Mouse (Mus musculus) thymus, postnatal 10 days (tissue): Measurements from ENCODE around the gene Dusp11.
A peak's percentile ranks its signal among the peaks of the same experiment; 100 is the strongest.
"Not testable (repeated sequence)": the region's sequence is repeated elsewhere in the genome, so short reads cannot be mapped to it uniquely, and the experiment has no call there.

Source experiments
- DNase-seq, 2 experiments: peaks; one replicate each; pipeline ENCODE4 v3.0.0; 2021; ENCODE audit warnings: low spot score in 2 of 2

Dusp11 gene

DNA sequence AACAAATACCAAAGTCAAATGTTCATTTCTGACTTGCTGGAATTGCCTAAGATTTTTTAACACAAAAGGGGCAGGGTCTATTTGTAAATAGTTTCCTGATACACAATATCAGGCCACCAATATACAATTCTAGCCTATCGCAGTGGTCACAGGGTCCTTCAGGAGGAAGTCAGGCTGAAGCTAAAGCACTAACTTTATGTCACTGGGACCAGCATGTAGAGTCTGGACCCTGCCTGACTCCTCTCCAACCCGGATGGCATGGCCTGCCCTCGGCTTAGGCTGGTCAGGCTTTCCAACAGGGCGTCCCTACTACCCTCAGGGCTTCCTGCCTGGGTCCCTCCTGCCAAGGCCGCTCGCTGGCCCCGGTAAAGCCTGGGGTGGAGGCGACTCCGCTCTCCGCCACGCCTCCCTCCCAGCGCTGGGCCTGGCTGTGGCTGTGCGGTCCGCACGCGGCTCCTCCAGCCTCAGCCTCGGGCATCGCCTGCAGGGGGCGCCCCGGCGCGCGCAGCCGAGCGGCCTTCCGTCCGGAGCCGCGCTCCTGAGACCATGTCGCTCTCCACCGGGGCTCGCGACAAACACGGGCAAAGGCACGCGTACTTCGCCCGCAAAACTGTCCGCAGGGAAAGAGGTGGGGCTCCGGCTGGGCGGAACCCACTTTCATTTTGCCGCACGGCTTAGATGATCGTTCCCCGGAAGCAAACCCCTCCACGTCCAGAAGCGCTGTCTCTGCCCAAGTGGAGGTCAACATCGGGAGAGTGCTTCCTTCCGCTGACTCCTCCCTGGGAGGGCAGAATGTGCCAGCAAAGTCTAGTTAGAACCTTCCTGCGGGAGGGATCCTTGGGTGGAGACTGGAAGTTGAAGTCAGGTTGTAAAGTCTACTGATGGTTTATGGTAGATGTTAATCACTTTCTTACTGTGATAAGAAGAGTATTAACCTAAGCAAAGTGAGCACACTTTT, 24.7 kb downstream of the Dusp11 start:
- DNase-seq: peak; percentile 62 to 72

- DNase-seq: no peak
These were observed 25.8 kb downstream of the Dusp11 start for GRCm38 (mm10) chr6:85935646-85936045.

- DNase-seq: no peak
These were observed 27.4 kb downstream of the Dusp11 start for GRCm38 (mm10) chr6:85934047-85934446.

DNA sequence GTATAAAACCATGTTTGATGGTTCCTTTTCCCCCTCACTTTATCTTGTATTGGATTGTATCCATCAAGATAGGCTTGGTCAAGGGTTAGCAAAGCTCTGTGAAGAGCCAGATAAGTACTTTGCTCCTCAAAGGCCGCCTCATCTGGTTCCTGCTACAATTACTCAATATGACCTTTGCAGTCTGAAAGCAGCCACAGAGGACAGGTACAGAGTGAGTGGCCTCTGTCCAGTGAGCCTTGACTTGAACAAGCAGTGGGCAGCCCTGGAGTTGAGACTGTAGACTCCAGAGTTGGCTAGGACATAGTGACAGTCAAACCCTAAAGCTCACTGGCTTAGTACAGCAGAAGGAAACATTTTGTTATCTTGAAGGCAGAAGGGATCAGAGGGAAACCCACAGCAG, 32.2 kb downstream of the Dusp11 start:
- no peak for DNase-seq

DNA sequence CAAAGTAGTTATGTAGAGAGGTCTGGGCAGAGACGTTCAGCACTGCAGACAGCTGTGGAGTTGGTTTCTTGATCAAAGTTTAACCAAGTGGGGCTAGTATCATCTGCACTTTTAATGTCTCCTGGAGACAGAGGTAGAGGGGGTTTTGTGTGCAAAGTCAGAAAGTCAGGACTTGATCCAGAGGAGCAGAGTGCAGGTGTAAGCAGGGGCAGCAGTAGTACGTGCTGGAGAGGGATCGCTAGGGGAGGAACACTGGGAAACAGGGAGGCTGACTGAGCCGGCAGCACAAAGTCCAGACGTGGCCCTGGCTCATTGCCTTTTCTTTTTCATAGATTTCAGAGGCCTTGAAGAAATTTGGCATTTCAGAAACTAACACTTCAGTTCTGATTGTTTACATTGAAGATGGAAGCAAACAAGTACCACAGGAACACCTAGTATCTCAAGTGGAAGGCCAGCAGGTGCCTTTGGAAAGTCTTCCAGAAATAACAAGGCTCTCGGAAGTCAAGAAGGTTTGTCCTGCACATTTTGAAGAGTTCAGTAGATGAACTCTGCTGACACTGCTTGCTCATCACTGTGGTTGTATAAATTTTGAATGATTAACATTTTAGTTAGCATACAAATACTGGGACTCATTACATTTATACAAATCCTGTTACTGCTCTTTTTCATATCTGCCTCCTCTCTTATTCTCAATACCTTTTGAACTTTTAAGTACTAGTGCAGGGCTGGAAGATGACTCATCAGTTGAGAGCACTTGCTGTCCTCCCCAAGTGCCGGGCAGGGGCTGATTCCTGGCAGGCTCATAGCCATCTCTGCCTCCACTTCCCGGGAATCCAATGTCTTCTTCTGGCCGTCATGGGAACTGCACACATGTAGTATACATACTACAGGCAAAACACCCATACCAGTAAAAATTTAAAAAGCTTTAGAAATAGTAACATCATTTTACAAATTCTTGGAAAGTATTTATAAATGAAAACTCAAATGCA, 33.7 kb downstream of the Dusp11 start:
- no peak for DNase-seq

- DNase-seq: no peak
These were observed 34.8 kb downstream of the Dusp11 start for GRCm38 (mm10) chr6:85926709-85927108.

GRCm38 (mm10) chr6:85923643-85924042, 37.8 kb downstream of the Dusp11 start:
- DNase-seq: no peak

- DNase-seq: no peak
These were observed 42.1 kb downstream of the Dusp11 start for GRCm38 (mm10) chr6:85919401-85919800.

- not testable (repeated sequence) for DNase-seq
These were observed 43.1 kb downstream of the Dusp11 start for GRCm38 (mm10) chr6:85918341-85918740.

DNA sequence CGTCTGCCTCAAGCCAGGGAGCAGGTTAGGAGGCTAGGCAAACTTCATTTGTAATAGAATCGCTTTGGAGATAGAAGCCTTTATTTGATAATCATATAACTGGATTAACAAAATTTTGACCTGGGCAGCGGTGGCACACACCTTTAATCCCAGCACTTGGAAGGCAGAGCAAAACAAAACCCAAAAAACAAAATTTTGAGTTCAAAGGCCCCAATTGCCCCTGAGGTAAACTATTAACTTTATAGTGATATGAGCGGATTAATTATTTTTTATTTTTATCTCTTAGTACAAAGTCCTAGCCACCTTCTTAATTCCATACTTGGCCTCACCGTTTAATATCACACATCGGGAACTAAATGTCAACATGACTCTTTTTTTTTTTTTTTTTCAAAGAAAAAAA, 44.9 kb downstream of the Dusp11 start:
- no peak for DNase-seq

DNA sequence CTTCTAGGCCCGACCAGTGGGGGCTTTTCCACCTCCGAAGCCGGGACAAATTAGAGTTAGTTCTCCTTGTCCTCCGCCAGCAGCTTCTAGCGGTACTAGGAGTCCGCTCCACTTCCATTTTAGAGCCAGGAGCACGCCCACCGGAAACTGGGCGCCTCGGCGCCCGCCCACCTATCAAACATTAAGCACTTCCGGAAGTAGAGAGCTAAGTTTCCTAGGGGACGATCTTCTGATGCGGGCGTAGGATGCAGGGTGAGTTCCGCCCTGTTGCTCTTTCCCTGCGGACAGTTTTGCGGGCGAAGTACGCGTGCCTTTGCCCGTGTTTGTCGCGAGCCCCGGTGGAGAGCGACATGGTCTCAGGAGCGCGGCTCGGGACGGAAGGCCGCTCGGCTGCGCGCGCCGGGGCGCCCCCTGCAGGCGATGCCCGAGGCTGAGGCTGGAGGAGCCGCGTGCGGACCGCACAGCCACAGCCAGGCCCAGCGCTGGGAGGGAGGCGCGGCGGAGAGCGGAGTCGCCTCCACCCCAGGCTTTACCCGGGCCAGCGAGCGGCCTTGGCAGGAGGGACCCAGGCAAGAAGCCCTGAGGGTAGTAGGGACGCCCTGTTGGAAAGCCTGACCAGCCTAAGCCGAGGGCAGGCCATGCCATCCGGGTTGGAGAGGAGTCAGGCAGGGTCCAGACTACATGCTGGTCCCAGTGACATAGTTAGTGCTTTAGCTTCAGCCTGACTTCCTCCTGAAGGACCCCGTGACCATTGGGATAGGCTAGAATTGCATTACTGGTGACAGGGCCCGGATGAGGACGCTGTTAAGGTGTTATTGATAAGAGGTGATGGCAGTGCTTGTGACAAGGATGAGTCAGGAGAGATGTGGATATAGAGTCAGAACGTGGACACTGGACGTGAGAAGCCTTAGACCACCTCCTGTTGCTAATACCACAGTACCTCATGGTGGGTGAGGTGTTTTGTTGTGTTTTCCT, 45.6 kb downstream of the Dusp11 start, which contains the start of gene Nat8f1:
Gene Nat8f1 (minus strand): TSS at position 149 of the 975 bp plus-strand sequence.
- DNase-seq: peak; percentile 73 to 78

DNA sequence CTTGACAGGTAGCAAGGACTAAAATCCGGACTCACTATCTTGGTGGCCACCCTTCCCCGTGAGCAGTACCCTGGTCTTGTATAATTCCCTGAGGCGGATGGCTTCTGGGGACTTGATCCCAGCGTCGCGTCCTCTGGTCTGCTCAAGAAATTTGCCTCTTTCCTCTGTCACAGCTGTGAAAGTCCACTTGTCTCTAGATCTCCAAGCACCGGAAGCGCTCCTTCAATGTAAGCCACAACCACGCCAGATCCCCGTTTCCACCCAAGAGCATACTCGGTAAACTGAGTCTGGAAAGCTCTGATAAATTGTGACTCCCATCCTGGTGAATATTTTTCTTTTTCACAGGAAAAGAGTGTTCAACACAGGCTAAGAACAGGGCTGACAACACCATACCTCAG, 46.3 kb downstream of the Dusp11 start:
- peak in 1 of 2 experiments; percentile 14 for DNase-seq

DNA sequence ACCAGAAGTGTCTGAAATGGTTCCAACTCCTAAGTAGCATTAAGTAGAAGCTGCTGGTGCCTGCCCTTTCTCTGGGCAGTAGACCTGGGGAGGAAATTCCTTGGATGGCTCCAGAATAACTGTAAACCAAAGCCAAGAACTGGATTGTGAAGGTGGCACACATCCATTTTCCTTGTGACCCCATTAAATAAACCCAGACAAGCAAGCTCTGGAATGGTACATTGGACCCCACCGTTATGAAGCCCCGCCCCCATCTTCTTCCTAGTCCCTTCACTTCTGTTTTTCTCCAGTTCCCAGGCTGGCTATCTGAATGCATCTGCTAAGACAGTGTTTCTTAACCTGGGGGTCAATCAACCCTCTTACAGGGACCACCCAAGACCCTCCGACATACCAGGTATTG, 49.9 kb downstream of the Dusp11 start, which contains the start of gene Tprkb:
Gene Tprkb (plus strand): TSS at position 279 of the 400 bp plus-strand sequence.
- DNase-seq: no peak

DNA sequence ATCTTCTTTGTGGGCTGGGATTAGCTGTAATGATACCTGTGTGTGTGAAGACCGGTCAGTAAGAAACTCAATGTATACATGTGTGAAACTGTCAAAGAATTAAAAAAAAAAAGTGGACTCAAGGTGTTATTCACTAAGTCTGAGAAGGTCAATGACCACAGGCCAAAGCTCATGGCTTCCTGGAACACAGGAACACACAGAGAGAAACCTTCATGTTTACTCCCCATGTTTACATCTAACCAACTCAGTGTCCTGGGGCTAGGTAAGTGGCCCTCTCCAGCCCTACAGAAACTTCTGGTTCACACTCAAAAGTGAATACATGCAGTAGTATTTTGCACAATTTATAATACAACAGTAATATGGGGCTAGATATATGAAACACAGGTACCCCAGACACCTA, 51.8 kb downstream of the Dusp11 start:
- DNase-seq: no peak

- no peak for DNase-seq
These were observed 53.1 kb downstream of the Dusp11 start for GRCm38 (mm10) chr6:85908341-85908740.

DNA sequence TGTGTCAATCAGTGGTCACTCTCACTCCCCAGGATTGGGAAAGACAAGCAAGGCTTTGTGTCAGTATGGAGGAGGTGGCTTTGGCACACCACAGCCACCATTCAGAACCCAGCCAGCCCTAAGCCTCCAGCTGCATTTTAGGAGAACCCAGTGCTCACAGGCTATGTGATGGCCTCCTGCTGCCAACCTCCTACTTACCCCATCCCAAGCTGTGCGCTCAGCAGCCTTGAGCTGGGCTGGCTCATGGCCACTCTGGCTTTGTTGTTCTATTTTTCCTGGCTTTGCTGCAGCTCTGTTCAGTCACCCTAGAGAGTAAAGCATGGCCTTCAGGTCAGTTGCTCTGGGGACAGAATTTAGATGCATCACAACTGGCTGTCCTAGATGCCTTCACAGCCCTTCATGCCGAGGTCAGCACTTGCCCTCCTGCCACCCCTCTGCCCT, 54.5 kb downstream of the Dusp11 start:
- DNase-seq: not testable (repeated sequence)

- peak; percentile 80 to 87 for DNase-seq
These were observed 56.8 kb downstream of the Dusp11 start, which contains the start of gene Nat8f4 for GRCm38 (mm10) chr6:85904642-85905061. Nat8f4 (minus strand) TSS chr6:85904884.

- no peak for DNase-seq
These were observed 59.2 kb downstream of the Dusp11 start for GRCm38 (mm10) chr6:85902303-85902702.

DNA sequence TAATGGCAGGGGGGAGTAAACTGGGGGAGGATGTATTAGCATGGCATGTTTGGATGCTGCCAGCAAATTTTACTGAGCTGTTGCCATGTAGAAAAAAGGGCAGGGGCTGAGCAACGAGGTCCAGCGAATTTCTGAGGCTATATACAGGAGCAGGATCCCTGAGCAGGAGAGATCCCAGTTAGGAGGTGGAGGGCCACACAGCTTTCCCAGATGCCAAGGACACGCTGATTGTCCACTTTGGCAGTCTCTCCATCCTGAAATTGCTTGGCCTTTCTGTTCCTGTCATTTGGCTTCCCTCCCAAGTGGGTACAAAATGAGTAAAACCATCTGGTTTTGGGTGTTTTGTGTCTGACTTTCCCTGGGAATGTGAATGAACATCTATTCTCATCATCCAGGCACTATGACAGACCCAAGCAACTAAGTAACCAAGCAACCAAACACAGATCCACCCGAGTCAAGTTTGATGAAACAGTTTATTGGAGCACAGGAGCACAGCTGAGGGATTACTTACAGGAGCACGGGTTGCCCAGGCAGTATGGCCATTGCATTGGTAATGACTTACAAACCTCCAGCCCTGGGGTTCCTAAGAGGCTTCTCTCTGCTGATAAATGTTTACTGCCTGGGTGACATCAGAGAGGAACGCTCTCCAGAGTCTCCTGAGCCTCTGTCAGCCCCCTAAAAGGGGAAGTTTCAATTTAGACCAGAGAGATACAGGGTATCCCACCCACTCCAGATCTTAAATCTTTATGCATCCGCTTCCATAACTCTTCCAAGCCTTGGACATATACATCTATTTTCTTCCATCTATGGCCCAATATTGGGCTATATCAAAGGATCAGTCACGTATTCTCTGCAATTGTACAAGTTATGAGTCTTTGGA, 62.6 kb downstream of the Dusp11 start:
- not testable (repeated sequence) for DNase-seq
